Mouse (Mus musculus) heart, postnatal 4 days (tissue): Measurements from ENCODE around the gene Pkig. TPM values are rescaled to one million over a fixed set of nuclear protein-coding genes. Genes with fewer than 3 reads are reported as not detected.
"Not testable (repeated sequence)": the region's sequence is repeated elsewhere in the genome, so short reads cannot be mapped to it uniquely, and the experiment has no call there.

Experiments
- DNase-seq: peaks from one replicate; pipeline ENCODE4 v3.0.0; 2021
- total RNA-seq, 2 experiments: library from RNA; stranded (reverse); gene quantifications; 2 replicates each; pipeline ENCODE4 v1.2.3; 2021

Gene Pkig
- total RNA-seq, 2 experiments from 2014 or later = 204 to 207 TPM

DNA sequence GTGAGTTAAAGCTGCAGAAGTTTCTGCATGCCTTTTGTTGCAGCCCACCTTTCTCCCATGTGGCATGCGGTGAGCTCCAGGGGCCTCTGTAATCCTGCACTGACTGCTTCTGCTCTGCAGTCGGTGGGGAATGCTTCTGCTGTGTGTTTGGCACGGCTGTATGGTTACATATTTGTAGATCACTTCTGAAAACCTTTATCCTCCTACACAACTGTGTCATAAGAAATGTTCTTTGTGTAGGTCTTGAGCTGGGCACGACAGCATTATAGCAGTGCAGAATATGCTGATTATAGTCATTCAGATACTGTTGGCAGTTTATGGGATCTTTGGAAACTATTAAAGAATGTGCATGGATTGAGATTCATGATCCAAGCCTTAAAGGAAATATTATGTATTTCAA, 27.1 kb downstream of the Pkig start:
- no peak for DNase-seq

DNA sequence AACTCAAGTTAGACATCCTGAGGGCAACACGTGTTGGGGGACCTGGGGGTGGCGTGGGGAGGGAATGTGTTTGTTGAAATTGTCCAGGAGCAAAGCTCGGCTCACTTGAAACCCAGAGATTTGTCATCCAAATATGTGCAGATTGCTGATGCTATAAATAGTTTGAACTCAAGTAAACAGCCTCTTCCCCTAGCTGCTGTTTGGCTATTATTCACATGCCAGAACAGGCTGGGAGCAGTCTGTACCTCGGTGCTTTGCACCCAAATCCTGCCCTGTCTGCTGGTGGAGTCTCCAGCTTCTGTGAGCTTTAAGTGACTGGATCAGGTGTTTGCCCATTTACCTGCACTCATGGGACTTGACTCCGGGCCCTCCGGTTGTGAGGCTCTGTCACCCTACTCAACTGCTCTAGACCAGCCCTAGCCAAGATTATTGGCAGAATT, 27.6 kb downstream of the Pkig start:
- peak; percentile 67 for DNase-seq

DNA sequence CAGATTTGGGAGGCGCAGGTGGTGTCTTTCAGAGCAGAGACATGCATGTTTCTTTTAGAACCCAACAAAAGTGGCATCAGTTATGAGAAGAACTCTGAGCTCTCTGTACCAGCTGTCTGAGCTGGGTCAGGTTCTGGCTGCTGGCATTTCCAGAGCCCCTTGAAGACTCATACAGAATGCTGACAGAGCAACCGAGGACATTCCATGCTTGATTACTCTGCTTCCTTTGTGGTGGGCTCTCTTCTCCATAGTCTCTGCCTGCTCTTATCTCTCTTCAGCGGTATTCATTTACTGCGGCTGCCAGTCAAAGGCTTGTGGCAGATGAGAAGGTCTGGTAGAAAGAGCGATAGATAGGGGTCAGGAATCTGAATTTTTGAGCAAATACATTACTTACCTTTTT, 28.0 kb downstream of the Pkig start:
- DNase-seq = no peak

DNA sequence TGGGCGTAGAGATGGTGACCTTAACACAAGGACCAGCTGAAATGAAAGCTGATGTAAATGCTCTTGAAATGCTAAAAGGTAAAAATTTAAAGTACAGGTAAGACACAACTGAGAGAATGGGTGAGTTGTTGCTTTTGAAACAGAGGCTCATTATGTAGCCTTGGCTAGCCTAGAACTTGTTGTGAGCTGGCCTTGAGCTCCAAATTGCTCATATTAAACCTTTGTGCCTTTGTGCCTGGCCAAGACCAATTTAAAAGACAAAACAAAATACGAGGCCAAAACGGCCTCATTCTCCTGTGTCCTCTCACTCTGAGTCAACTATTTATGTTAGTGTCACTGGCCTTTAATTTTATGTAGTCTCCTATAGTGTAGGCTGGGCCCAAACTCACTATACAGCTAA, 28.7 kb downstream of the Pkig start:
- no peak for DNase-seq

GRCm38 (mm10) chr2:163688377-163688776, 30.2 kb downstream of the Pkig start:
- not testable (repeated sequence) for DNase-seq

- DNase-seq = no peak
Measured at GRCm38 (mm10) chr2:163689771-163690170, 31.6 kb downstream of the Pkig start.

GRCm38 (mm10) chr2:163690409-163691304, 32.5 kb downstream of the Pkig start:
- no peak for DNase-seq

DNA sequence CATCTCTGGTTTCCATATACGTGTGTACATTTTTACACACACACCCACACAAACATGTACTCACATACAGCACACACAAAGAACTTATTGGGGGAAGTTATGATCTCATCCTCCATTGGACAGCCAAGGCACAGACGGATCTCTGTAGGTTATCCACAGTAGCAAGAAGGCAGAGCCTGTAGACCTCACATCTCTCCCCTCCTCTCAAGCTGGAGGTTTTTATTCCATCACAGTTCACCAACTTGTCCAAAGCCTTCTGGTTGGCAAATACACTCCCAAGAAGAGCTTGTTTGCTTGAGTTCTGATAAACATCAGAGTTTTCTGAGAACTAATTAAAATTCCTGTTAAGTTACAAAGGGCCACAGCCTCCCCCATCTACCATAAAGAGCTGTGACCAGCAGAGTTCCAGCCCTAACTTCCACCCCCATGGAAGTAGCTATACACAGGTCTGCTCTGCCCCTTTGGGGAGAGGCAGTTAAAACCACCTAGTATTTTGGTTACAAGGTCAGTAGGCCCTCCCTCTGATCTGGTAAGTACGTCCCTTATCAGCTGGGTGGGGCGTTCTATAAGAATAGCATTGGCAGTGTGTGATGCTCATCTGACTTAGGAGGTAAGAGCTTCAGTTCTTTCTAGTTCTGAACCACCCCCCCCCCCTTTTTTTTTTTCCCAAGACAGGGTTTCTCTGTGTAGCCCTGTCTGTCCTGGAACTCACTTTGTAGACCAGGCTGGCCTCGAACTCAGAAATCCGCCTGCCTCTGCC, 33.8 kb downstream of the Pkig start:
- DNase-seq = no peak

GRCm38 (mm10) chr2:163692873-163693612, 34.9 kb downstream of the Pkig start:
- DNase-seq = no peak

DNA sequence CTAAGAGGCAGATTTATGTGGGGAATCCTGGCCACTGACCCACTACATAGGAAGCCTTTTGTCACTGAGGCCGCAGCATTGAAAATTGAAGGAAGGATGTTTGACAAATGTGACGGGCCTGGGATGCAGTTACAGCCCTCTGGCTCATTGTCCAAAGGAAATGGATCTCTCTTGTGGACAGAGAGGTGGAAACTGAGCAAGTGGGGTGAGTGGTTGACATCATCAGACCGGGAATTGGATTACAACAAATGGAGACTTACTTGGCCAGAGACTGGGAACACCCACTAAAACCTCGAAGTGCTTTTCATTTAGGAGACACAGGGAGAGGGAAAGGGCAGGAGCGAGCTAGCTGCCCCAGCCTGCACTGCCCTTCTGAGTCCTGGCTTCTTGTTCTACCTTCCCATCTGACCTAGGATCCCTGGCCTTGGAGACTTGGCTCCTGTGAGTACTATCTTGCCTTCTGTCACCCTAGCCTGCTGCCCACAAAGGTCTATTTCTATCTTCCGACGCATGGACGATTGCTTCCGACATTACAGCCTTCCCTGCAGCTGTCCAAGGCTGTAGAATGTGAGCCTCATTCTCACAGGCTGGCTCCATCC, 35.6 kb downstream of the Pkig start:
- peak; percentile 43 for DNase-seq

GRCm38 (mm10) chr2:163696763-163697162, 38.6 kb downstream of the Pkig start:
- DNase-seq = no peak

- peak; percentile 54 for DNase-seq
Measured at GRCm38 (mm10) chr2:163697764-163698480, 39.7 kb downstream of the Pkig start.

DNA sequence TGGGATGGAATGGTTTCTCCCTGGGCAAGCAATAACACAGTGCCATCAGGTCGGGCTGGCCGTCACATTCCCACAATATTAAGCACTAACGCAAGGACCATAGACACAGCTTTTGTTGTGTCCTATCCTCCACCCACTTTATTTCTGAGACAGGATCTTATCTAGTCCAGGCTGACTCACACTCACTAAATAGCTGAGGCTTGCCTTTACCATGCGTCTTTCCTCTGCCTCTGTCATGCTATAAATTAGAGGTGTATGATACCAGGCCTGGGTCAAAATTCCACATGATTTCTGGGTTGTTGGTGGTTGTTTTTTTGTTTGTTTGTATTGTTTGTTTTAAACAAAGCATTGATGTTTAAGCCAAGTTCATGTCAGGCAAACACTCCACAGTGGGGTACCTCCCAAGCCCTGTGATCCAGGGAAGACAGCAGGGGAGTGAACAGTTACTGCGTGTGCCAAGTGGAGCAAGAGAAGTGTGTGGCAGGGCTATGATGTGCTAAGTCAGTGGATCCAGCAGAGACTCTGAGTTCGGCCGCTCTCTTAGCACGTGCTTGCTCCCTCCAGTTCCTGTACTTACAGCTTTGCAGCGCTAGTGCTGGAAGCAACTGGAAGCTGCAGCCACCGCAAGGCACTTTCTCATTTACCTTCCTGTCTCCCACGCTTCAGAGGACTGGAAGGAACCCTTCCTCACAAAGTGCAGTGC, 41.0 kb downstream of the Pkig start:
- no peak for DNase-seq

DNA sequence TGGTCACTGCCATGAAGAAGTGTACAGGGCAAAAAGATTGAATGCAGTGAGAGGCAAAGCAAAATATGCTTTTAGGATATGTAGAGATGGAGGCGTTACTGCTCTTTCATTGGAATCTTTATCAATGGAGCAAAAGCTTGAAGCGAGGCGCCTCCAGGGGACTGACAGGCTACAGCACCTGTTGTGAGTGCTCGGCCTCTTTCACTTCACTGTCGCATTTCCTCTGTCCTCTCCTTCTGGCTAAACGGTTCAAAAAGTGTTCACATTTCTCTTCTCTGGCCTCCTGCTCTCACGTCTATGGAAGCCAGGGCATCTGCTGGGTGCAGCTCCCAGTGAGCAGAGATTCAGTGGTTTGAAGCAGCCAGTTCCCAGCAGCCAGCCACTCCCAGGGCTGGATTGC, 44.2 kb downstream of the Pkig start:
- DNase-seq = no peak

GRCm38 (mm10) chr2:163702921-163703320, 44.7 kb downstream of the Pkig start:
- no peak for DNase-seq

GRCm38 (mm10) chr2:163703599-163704260, 45.5 kb downstream of the Pkig start:
- DNase-seq = no peak

- DNase-seq = no peak
Measured at GRCm38 (mm10) chr2:163708321-163708720, 50.1 kb downstream of the Pkig start.

- no peak for DNase-seq
Measured at GRCm38 (mm10) chr2:163708763-163709250, 50.6 kb downstream of the Pkig start.

DNA sequence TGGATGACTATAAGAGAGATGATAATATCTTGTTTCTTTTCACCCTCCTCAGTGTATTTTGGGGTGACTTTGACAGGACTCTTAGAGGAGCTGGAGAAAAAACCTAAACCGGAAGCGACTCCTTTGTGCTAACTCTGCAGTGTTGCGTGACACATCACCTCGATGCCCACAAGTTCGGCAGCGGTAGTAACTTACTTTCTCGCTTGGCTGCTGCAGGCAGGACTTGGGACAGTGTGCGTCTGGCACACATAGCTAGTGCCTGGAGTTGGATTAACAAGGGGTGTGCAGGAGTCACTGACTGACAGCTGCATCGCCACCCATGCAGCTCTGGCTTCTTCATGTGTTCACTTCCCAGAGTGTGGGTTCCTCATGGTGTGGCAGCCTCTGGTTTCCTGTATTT, 51.8 kb downstream of the Pkig start:
- DNase-seq = no peak

- DNase-seq = peak; percentile 53
Measured at GRCm38 (mm10) chr2:163710606-163711159, 52.5 kb downstream of the Pkig start.
